Mouse (Mus musculus) cortical plate, adult 2 months (tissue): ENCODE data around the gene Zbtb5.

Experiments used
- CTCF ChIP-seq: fragments of 200-500 bp; IDR thresholded peaks from 2 replicates; pipeline ENCODE4 v1.5.1; 2011; ENCODE audit warnings: mild to moderate bottlenecking, control low read depth, low read length; ENCODE audit not compliant: insufficient read depth; ENCODE audit errors: extremely low read depth
- POLR2A ChIP-seq: fragments of 200-500 bp; IDR thresholded peaks from 2 replicates; pipeline ENCODE4 v1.6.1; 2011; ENCODE audit warnings: mild to moderate bottlenecking, low read length, control low read depth; ENCODE audit not compliant: insufficient read depth; ENCODE audit errors: extremely low read depth

DNA sequence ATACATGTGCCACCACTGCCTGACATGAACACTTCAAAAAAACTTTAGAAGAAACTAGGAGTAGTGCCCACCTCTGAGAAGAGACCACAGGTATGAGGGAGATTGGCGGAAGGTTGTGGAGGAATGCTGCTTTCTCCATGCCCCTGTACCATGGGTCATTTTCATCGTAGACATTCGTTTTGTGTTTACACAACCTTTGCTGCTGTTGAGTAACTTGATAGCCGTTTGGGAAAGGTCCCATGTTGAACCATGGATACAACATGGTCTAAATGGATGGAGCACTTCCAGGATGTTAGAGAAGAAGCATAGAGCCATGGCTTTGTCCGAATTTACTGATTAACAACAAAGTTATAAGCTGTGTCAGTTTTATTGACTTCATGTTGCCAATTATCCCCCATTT lies 34.0 kb downstream of the Zbtb5 start:
- TF ChIP-seq POLR2A = no peak
- no peak for TF ChIP-seq CTCF
